Mouse (Mus musculus) hindbrain, embryonic 10.5 days (tissue): ENCODE measurements around the gene Clspn. TPM values are rescaled to one million over a fixed set of nuclear protein-coding genes. Genes with fewer than 3 reads are reported as not detected.

Source experiments
- DNase-seq: peaks from one replicate; pipeline ENCODE4 v3.0.0-alpha.2; 2017; ENCODE audit warnings: low spot score
- H3K27ac ChIP-seq: fragments of 300-500 bp; sonication (generic); 2 replicates; pipeline ENCODE4 v1.5.1; 2016; ENCODE audit warnings: mild to moderate bottlenecking, moderate library complexity
- H3K27me3 ChIP-seq: fragments of 300-500 bp; sonication (generic); 2 replicates; pipeline ENCODE4 v1.6.1; 2016; ENCODE audit warnings: mild to moderate bottlenecking; ENCODE audit not compliant: poor library complexity, insufficient read depth, severe bottlenecking
- H3K36me3 ChIP-seq: fragments of 300-500 bp; sonication (generic); 2 replicates; pipeline ENCODE4 v1.6.1; 2016; ENCODE audit warnings: mild to moderate bottlenecking, moderate library complexity
- H3K4me1 ChIP-seq: fragments of 300-500 bp; sonication (generic); replicated peaks from 2 replicates; pipeline ENCODE4 v1.6.1; 2016; ENCODE audit warnings: mild to moderate bottlenecking
- H3K4me3 ChIP-seq: fragments of 300-500 bp; sonication (generic); 2 replicates; pipeline ENCODE4 v1.5.1; 2016; ENCODE audit warnings: mild to moderate bottlenecking, moderate library complexity
- H3K9me3 ChIP-seq: fragments of 300-500 bp; sonication (generic); 2 replicates; pipeline ENCODE4 v1.6.1; 2016; ENCODE audit warnings: mild to moderate bottlenecking, moderate library complexity
- WGBS: fragments of 180-500 bp; shearing (Covaris S2); methylation state at CpG from one replicate; pipeline ENCODE4 v1.1.7; 2016; 5-methylcytosine and 5-hydroxymethylcytosine counted together
- polyA plus RNA-seq: library from polyadenylated mRNA; unstranded; fragments of >200 nt; fragmentation: Nextera tagmentation; extraction: Ambion mirVana; gene quantifications from 2 replicates; pipeline ENCODE4 v1.2.1, GENCODE M21; 2016

The Clspn gene
- polyA plus RNA-seq, 1 experiment from 2014 or later: 41.8 TPM

GRCm38 (mm10) chr4:126619691-126620330, 63.1 kb downstream of the Clspn start:
- H3K9me3 ChIP-seq: no peaks in the 10 kb centered on the region
- peak; percentile 80 for DNase-seq
- under 1% methylated on average over 33 of the region's 33 CpGs for WGBS
- H3K36me3 ChIP-seq: no peaks in the 10 kb centered on the region
- H3K4me3 ChIP-seq: peak overlapping the region; percentile 44
- peaks cover 19% of the 10 kb centered on the region for H3K4me1 ChIP-seq
- H3K27me3 ChIP-seq: peaks cover 95% of the 10 kb centered on the region
- H3K27ac ChIP-seq: peak overlapping the region; percentile 89

- peaks cover 96% of the 10 kb centered on the region for H3K27me3 ChIP-seq
Measured at GRCm38 (mm10) chr4:126620349-126620874, 63.7 kb downstream of the Clspn start.

GRCm38 (mm10) chr4:126627021-126627681, 70.4 kb downstream of the Clspn start:
- DNase-seq: peak; percentile 49
- no peaks in the 10 kb centered on the region for H3K9me3 ChIP-seq
- WGBS: 3% methylated on average over 23 of the region's 23 CpGs
- peaks cover 65% of the 10 kb centered on the region for H3K27me3 ChIP-seq
- peaks cover 24% of the 10 kb centered on the region for H3K4me1 ChIP-seq
- peak overlapping the region; percentile 75 for H3K27ac ChIP-seq
- H3K36me3 ChIP-seq: no peaks in the 10 kb centered on the region
- peak overlapping the region; percentile 43 for H3K4me3 ChIP-seq

More at GRCm38 (mm10) chr4:126620349-126620874, 63.7 kb downstream of the Clspn start:
- no peaks in the 10 kb centered on the region for H3K36me3 ChIP-seq
- peak overlapping the region; percentile 44 for H3K4me3 ChIP-seq
- H3K4me1 ChIP-seq: peaks cover 19% of the 10 kb centered on the region
- no peaks in the 10 kb centered on the region for H3K9me3 ChIP-seq
- WGBS: 19% methylated on average over 13 of the region's 13 CpGs
- H3K27ac ChIP-seq: peak overlapping the region; percentile 89
- no peak for DNase-seq

GRCm38 (mm10) chr4:126631922-126632321, 75.2 kb downstream of the Clspn start:
- H3K4me1 ChIP-seq: peaks cover 23% of the 10 kb centered on the region
- no peak overlapping the region for H3K27ac ChIP-seq
- DNase-seq: no peak
- no peaks in the 10 kb centered on the region for H3K9me3 ChIP-seq
- peaks cover 44% of the 10 kb centered on the region for H3K27me3 ChIP-seq
- no peak overlapping the region for H3K4me3 ChIP-seq
- WGBS: 58% methylated on average over 2 of the region's 2 CpGs
- no peaks in the 10 kb centered on the region for H3K36me3 ChIP-seq

GRCm38 (mm10) chr4:126632668-126633067, 75.9 kb downstream of the Clspn start:
- Histone ChIP-seq H3K27me3 (peaks cover 38% of the 10 kb centered on the region), H3K9me3 (no peaks in the 10 kb centered on the region), H3K27ac (no peak overlapping the region), H3K36me3 (no peaks in the 10 kb centered on the region), H3K4me1 (peaks cover 15% of the 10 kb centered on the region), H3K4me3 (no peak overlapping the region)
- no peak for DNase-seq
- WGBS: 74% methylated on average over 3 of the region's 3 CpGs

GRCm38 (mm10) chr4:126636330-126636729, 79.6 kb downstream of the Clspn start:
- H3K4me1 ChIP-seq: peaks cover 17% of the 10 kb centered on the region
- H3K27me3 ChIP-seq: peaks cover 29% of the 10 kb centered on the region
- DNase-seq: no peak
- no peak overlapping the region for H3K27ac ChIP-seq
- 0 out of 2 replicates have a peak overlapping the region, but pooled peaks have one; percentile 0 for H3K4me3 ChIP-seq
- no peaks in the 10 kb centered on the region for H3K36me3 ChIP-seq
- 37% methylated on average over 11 of the region's 11 CpGs for WGBS
- no peaks in the 10 kb centered on the region for H3K9me3 ChIP-seq

- no peak for DNase-seq
- Histone ChIP-seq H3K9me3 (no peaks in the 10 kb centered on the region), H3K4me1 (peaks cover 17% of the 10 kb centered on the region), H3K4me3 (no peak overlapping the region), H3K36me3 (no peaks in the 10 kb centered on the region), H3K27ac (no peak overlapping the region), H3K27me3 (peaks cover 29% of the 10 kb centered on the region)
- 80% methylated on average over 4 of the region's 4 CpGs for WGBS
Measured at GRCm38 (mm10) chr4:126637446-126637845, 80.7 kb downstream of the Clspn start.

GRCm38 (mm10) chr4:126639339-126639738, 82.6 kb downstream of the Clspn start:
- Histone ChIP-seq H3K27me3 (peaks cover 29% of the 10 kb centered on the region), H3K4me1 (peaks cover 17% of the 10 kb centered on the region), H3K36me3 (no peaks in the 10 kb centered on the region), H3K27ac (no peak overlapping the region), H3K9me3 (no peaks in the 10 kb centered on the region), H3K4me3 (no peak overlapping the region)
- DNase-seq: no peak
- 70% methylated on average over 7 of the region's 7 CpGs for WGBS

- no peak for DNase-seq
- no peaks in the 10 kb centered on the region for H3K9me3 ChIP-seq
- WGBS: 52% methylated on average over 9 of the region's 9 CpGs
- H3K27me3 ChIP-seq: peaks cover 5% of the 10 kb centered on the region
- no peaks in the 10 kb centered on the region for H3K36me3 ChIP-seq
- H3K4me3 ChIP-seq: no peak overlapping the region
- H3K4me1 ChIP-seq: 0 out of 2 replicates have a peak, but pooled peaks cover 4% of the 10 kb centered on the region
- no peak overlapping the region for H3K27ac ChIP-seq
Measured at GRCm38 (mm10) chr4:126641901-126642300, 85.2 kb downstream of the Clspn start.

Other genes starting within 250 kb of the Clspn start
- gene Adprhl2, start 235.2 kb upstream of the Clspn start, polyA plus RNA-seq: 88.2 and 89.5 TPM in 2 replicates
- 2.3 and 2.7 TPM in 2 replicates for gene Tekt2, start 231.2 kb upstream of the Clspn start, polyA plus RNA-seq
- gene Ago3, start 127.4 kb upstream of the Clspn start, polyA plus RNA-seq: 12.6 and 12.7 TPM in 2 replicates
- gene Ago1, start 88.4 kb upstream of the Clspn start, polyA plus RNA-seq: 11.8 and 13.2 TPM in 2 replicates
- gene Ago4, start 23.5 kb upstream of the Clspn start, polyA plus RNA-seq: 1.8 and 2.8 TPM in 2 replicates
- gene 5730409E04Rik, start 52.9 kb downstream of the Clspn start, polyA plus RNA-seq: 2.3 and 2.4 TPM in 2 replicates
- gene Psmb2, start 120.7 kb downstream of the Clspn start, polyA plus RNA-seq: 581 and 598 TPM in 2 replicates
- 0.73 and 1.8 TPM in 2 replicates for gene Tfap2e, start 179.3 kb downstream of the Clspn start, polyA plus RNA-seq
- gene Ncdn, start 196.5 kb downstream of the Clspn start, polyA plus RNA-seq: 35.6 and 49.1 TPM in 2 replicates
- 25.3 and 31.4 TPM in 2 replicates for gene AU040320, start 196.6 kb downstream of the Clspn start, polyA plus RNA-seq